Mouse (Mus musculus): ENCODE results near the gene C1galt1. TPM values are rescaled to one million over a fixed set of nuclear protein-coding genes. Genes with fewer than 3 reads are reported as not detected.
A peak's percentile ranks its signal among the peaks of the same experiment; 100 is the strongest.

C1galt1 gene
- total RNA-seq (2021) = 10 to 100 TPM; 12.5 to 14.3 TPM
- long read RNA-seq, experiment 1, full-length matches to known transcripts = 3 of 6 reads
- long read RNA-seq, experiment 1, partial matches to known transcripts = 0 of 6 reads
- long read RNA-seq, experiment 1, other reads (novel, unspliced or antisense) = 3 of 6 reads
- long read RNA-seq, experiment 2, full-length matches to known transcripts = 1 of 2 reads
- long read RNA-seq, experiment 2, partial matches to known transcripts = 0 of 2 reads
- long read RNA-seq, experiment 2, other reads (novel, unspliced or antisense) = 1 of 2 reads

- peak; percentile 55 to 62 for DNase-seq
Observed at GRCm38 (mm10) chr6:7844802-7845679, at the start of gene C1galt1. C1galt1 (plus strand) TSS chr6:7844842.

GRCm38 (mm10) chr6:7799969-7800368, 44.7 kb upstream of the C1galt1 start:
- peak; percentile 82 to 85 for DNase-seq

GRCm38 (mm10) chr6:7803765-7804542, 40.7 kb upstream of the C1galt1 start:
- DNase-seq = no peak

GRCm38 (mm10) chr6:7814146-7814545, 30.5 kb upstream of the C1galt1 start:
- DNase-seq = no peak

GRCm38 (mm10) chr6:7816233-7816632, 28.4 kb upstream of the C1galt1 start:
- DNase-seq = no peak

GRCm38 (mm10) chr6:7822688-7823087, 22.0 kb upstream of the C1galt1 start:
- DNase-seq = no peak

GRCm38 (mm10) chr6:7830793-7831192, 13.8 kb upstream of the C1galt1 start:
- no peak for DNase-seq

- DNase-seq = no peak
Observed at GRCm38 (mm10) chr6:7832564-7833175, 12.0 kb upstream of the C1galt1 start.

- no peak for DNase-seq
Observed at GRCm38 (mm10) chr6:7843726-7844411, 773 bp upstream of the C1galt1 start.

GRCm38 (mm10) chr6:7844412-7844801, 235 bp upstream of the C1galt1 start:
- peak; percentile 97 to 99 for DNase-seq

GRCm38 (mm10) chr6:7845680-7846017, 1.0 kb downstream of the C1galt1 start:
- no peak for DNase-seq

- DNase-seq = no peak
Observed at GRCm38 (mm10) chr6:7846726-7847439, 2.2 kb downstream of the C1galt1 start.

GRCm38 (mm10) chr6:7847890-7848508, 3.4 kb downstream of the C1galt1 start:
- no peak for DNase-seq

GRCm38 (mm10) chr6:7848714-7849113, 4.1 kb downstream of the C1galt1 start:
- DNase-seq = no peak

GRCm38 (mm10) chr6:7851036-7851435, 6.4 kb downstream of the C1galt1 start:
- DNase-seq = no peak

GRCm38 (mm10) chr6:7852919-7853318, 8.3 kb downstream of the C1galt1 start:
- DNase-seq = no peak

- no peak for DNase-seq
Observed at GRCm38 (mm10) chr6:7853461-7853860, 8.8 kb downstream of the C1galt1 start.

GRCm38 (mm10) chr6:7856682-7857290, 12.1 kb downstream of the C1galt1 start:
- no peak for DNase-seq

GRCm38 (mm10) chr6:7857356-7858247, 13.0 kb downstream of the C1galt1 start:
- DNase-seq = peak; percentile 48 to 52
